Mouse (Mus musculus): ENCODE results near the gene Mt3. TPM values are rescaled to one million over a fixed set of nuclear protein-coding genes. Genes with fewer than 3 reads are reported as not detected.
"Not testable (repeated sequence)": the region's sequence is repeated elsewhere in the genome, so short reads cannot be mapped to it uniquely, and the experiment has no call there.

Gene Mt3
- polyA plus RNA-seq, 1 experiment from 2014 or later: not detected

DNA sequence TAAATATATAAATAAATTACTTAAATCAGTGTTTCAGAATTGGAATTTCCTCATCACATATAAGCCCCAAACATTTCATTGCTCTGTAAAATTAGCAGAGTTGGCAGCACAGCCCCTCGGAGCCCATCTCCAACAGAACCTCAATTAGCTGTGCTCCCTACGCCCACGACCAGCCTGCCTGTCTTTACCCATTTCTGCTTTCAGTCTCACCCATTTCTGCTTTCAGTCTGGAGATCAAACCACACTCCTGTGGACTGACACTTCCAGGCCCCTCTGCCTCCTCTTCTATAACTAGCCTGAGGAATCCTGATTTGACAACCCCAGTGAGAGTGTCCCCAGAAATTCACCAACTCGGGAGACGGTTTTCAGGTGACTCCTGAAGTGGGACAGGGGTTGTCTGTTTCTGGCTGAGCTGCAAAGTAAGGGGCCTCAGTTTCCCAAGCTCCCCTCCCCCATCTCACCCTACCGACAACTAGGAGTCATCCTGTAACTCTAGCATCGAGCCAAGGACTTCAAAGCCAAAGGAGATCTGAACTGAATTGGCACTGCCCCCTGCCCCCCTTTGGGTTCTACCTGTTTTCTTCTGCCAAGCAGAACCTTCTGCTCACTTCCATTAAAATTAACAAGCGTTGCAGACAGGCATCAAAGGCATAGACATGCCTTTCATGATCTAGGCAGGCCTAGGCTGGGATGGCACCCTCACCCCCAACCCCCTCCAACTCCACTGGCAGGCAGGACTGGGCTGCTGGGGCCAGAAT is 29.5 kb upstream of the Mt3 start:
- in situ Hi-C loops (cut with MboI; ENCODE audit: low pct_unique_long_range_greater_than_20kb): no loop called here
- peaks cover 4% of the 10 kb centered on the region for H3K27me3 ChIP-seq
- no peak for TF ChIP-seq CTCF (IDR thresholded peaks at IDR 0.05)
- ATAC-seq (no peak), DNase-seq (ENCODE audit: low read depth, low spot score) (no peak)
- ChIA-PET POLR2A (interaction anchor here (0.6 kb wide), 1 partner anchor 40 kb away, joined by 3 read pairs; no protein-coding TSS in a partner anchor), CTCF (no interaction called here)

DNA sequence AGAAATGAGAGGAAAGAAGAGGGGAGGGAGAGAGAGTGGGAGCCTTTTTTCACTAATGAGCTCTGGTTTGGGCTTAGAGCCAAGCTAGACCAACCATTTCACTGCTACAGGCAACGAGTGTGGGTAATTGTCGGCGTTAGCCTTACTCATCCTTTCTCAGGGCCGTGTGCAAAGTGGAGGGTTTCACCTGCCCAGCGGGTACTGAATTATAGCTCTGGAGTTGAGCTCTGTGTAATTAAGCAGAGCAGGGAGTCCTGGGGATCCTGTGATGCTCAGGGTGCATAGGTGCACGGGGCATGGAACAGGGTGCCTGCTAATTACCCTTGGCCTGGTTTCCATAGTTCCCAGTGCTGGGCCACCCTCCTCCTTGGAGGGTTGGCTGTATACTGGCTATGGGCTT is 24.7 kb upstream of the Mt3 start:
- in situ Hi-C loops (cut with MboI; ENCODE audit: low pct_unique_long_range_greater_than_20kb): no loop called here
- peak; percentile 13 for DNase-seq (ENCODE audit: low read depth, low spot score)
- peaks cover 4% of the 10 kb centered on the region for H3K27me3 ChIP-seq
- ATAC-seq: no peak
- no peak for TF ChIP-seq CTCF (IDR thresholded peaks at IDR 0.05)
- CTCF ChIA-PET: no interaction called here
- POLR2A ChIA-PET: no interaction called here

GRCm38 (mm10) chr8:94129133-94129789 is 23.1 kb upstream of the Mt3 start:
- ATAC-seq (no peak), DNase-seq (ENCODE audit: low read depth, low spot score) (no peak)
- no peak for TF ChIP-seq CTCF (IDR thresholded peaks at IDR 0.05)
- CTCF ChIA-PET: no interaction called here
- POLR2A ChIA-PET: no interaction called here
- no peaks in the 10 kb centered on the region for H3K27me3 ChIP-seq
- in situ Hi-C loops (cut with MboI; ENCODE audit: low pct_unique_long_range_greater_than_20kb): no loop called here

GRCm38 (mm10) chr8:94130126-94130525 is 22.3 kb upstream of the Mt3 start:
- ATAC-seq (no peak), DNase-seq (ENCODE audit: low read depth, low spot score) (no peak)
- in situ Hi-C loops (cut with MboI; ENCODE audit: low pct_unique_long_range_greater_than_20kb): no loop called here
- ChIA-PET CTCF (no interaction called here), POLR2A (no interaction called here)
- no peaks in the 10 kb centered on the region for H3K27me3 ChIP-seq
- TF ChIP-seq CTCF (IDR thresholded peaks at IDR 0.05): no peak

DNA sequence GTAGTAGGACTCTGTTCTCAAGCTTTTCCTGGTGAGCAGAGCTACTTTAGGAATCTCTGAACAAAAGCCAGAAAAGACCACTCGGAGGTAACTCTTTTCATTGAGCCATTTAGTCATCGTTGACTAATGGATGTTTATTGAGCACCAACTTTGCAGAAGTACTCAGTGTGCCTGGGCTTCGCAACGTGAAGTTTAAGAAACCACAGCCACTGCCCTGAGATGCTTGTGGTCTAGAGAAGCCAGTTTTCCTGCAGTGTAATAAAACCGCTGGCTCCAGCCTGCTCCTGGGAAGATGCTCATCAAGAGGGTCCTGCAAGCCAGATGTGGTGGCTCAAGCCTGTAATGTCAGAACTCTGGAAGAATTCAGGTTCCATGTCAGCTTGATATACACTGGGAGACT is 20.3 kb upstream of the Mt3 start:
- ChIA-PET CTCF (interaction anchor here (1.0 to 1.5 kb wide), 2 partner anchors 10 to 35 kb away, joined by 3 read pairs; no protein-coding TSS in a partner anchor), POLR2A (no interaction called here)
- DNase-seq (ENCODE audit: low read depth, low spot score): no peak
- TF ChIP-seq CTCF (IDR thresholded peaks at IDR 0.05): no peak
- no peak for ATAC-seq
- H3K27me3 ChIP-seq: no peaks in the 10 kb centered on the region
- in situ Hi-C loops (cut with MboI; ENCODE audit: low pct_unique_long_range_greater_than_20kb): no loop called here

DNA sequence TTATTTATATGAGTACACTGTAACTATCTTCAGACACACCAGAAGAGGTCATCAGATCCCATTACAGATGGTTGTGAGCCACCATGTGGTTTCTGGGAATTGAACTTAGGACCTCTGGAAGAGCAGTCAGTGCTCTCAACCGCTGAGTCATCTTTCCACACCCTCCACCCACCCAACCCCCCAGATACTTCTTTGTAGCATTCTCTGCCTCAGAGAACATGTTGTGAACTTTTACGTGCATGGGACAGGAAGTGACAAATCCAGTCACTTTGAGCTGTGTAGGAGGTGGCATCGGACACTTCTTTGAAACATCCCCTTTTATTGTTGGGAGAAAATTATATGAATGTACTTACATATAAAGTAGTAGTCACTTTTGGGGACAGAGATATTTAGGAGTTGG is 17.8 kb upstream of the Mt3 start:
- ATAC-seq; H3K27me3 ChIP-seq; DNase-seq (ENCODE audit: low read depth, low spot score); in situ Hi-C loops (cut with MboI; ENCODE audit: low pct_unique_long_range_greater_than_20kb): not testable (repeated sequence)
- CTCF ChIA-PET: interaction anchor here (1.2 kb wide), 1 partner anchor 10 kb away, joined by 3 read pairs; no protein-coding TSS in a partner anchor
- POLR2A ChIA-PET: interaction anchor here (0.7 kb wide), 1 partner anchor 155 kb away, joined by 3 read pairs; no protein-coding TSS in a partner anchor

GRCm38 (mm10) chr8:94135556-94135955 is 16.9 kb upstream of the Mt3 start:
- DNase-seq (ENCODE audit: low read depth, low spot score): no peak
- in situ Hi-C loops (cut with MboI; ENCODE audit: low pct_unique_long_range_greater_than_20kb): no loop called here
- CTCF ChIA-PET: interaction anchor here (1.2 to 1.3 kb wide), 2 partner anchors 11 to 32 kb away, joined by 3 read pairs; no protein-coding TSS in a partner anchor

GRCm38 (mm10) chr8:94136192-94136591 is 16.2 kb upstream of the Mt3 start:
- TF ChIP-seq CTCF (IDR thresholded peaks at IDR 0.05): no peak
- no peak for DNase-seq (ENCODE audit: low read depth, low spot score)
- ChIA-PET CTCF (interaction anchor here (1.3 kb wide), 1 partner anchor 31 kb away, joined by 3 read pairs; no protein-coding TSS in a partner anchor), POLR2A (interaction anchor here (0.5 kb wide), 1 partner anchor 479 kb away, joined by 3 read pairs; no protein-coding TSS in a partner anchor)
- no peak for ATAC-seq
- H3K27me3 ChIP-seq: no peaks in the 10 kb centered on the region
- in situ Hi-C loops (cut with MboI; ENCODE audit: low pct_unique_long_range_greater_than_20kb): no loop called here

More at GRCm38 (mm10) chr8:94135556-94135955, 16.9 kb upstream of the Mt3 start:
- TF ChIP-seq CTCF (IDR thresholded peaks at IDR 0.05): no peak
- ATAC-seq: no peak
- no peaks in the 10 kb centered on the region for H3K27me3 ChIP-seq
- POLR2A ChIA-PET: no interaction called here

- POLR2A ChIA-PET: no interaction called here
- in situ Hi-C loops (cut with MboI; ENCODE audit: low pct_unique_long_range_greater_than_20kb): no loop called here
- CTCF ChIA-PET: no interaction called here
- TF ChIP-seq CTCF (IDR thresholded peaks at IDR 0.05): no peak
- ATAC-seq (no peak), DNase-seq (ENCODE audit: low read depth, low spot score) (no peak)
- no peaks in the 10 kb centered on the region for H3K27me3 ChIP-seq
These were observed 15.5 kb upstream of the Mt3 start, which contains the start of gene Mt4 for GRCm38 (mm10) chr8:94136933-94137332. Gene Mt4 (plus strand): TSS chr8:94137197.

GRCm38 (mm10) chr8:94140266-94140795 is 12.1 kb upstream of the Mt3 start:
- POLR2A ChIA-PET: interaction anchor here (1.3 kb wide), 1 partner anchor 42 kb away, joined by 3 read pairs; the partner anchor contains the start of gene Bbs2
- CTCF ChIA-PET: interaction anchor here (0.7 kb wide), 1 partner anchor 9 kb away, joined by 3 read pairs; no protein-coding TSS in a partner anchor
- DNase-seq (ENCODE audit: low read depth, low spot score): no peak

GRCm38 (mm10) chr8:94148236-94148635 is 4.2 kb upstream of the Mt3 start:
- peak; percentile 22 for ATAC-seq
- ChIA-PET CTCF (no interaction called here), POLR2A (no interaction called here)
- DNase-seq (ENCODE audit: low read depth, low spot score): no peak
- in situ Hi-C loops (cut with MboI; ENCODE audit: low pct_unique_long_range_greater_than_20kb): no loop called here
- no peak for TF ChIP-seq CTCF (IDR thresholded peaks at IDR 0.05)
- no peaks in the 10 kb centered on the region for H3K27me3 ChIP-seq

More at GRCm38 (mm10) chr8:94140266-94140795, 12.1 kb upstream of the Mt3 start:
- in situ Hi-C loops (cut with MboI; ENCODE audit: low pct_unique_long_range_greater_than_20kb): no loop called here
- no peak for ATAC-seq
- H3K27me3 ChIP-seq: no peaks in the 10 kb centered on the region
- no peak for TF ChIP-seq CTCF (IDR thresholded peaks at IDR 0.05)
